Mouse (Mus musculus) brain, embryonic 14.5 days (tissue): ENCODE results near the gene Rad51b.

Source experiments
- CTCF ChIP-seq: fragments of 200-500 bp; IDR thresholded peaks from 2 replicates; pipeline ENCODE4 v1.5.1; 2012; ENCODE audit warnings: inconsistent platforms, mild to moderate bottlenecking, moderate library complexity, borderline replicate concordance; ENCODE audit not compliant: insufficient read depth, insufficient read length; ENCODE audit errors: extremely low read depth
- POLR2A ChIP-seq: fragments of 200-500 bp; IDR thresholded peaks from 2 replicates; pipeline ENCODE4 v1.6.1; 2012; ENCODE audit warnings: mild to moderate bottlenecking, inconsistent platforms, borderline replicate concordance; ENCODE audit not compliant: poor library complexity, insufficient read depth, insufficient read length, severe bottlenecking; ENCODE audit errors: extremely low read depth

GRCm38 (mm10) chr12:79431138-79431537, 134.1 kb downstream of the Rad51b start:
- TF ChIP-seq CTCF = no peak
- TF ChIP-seq POLR2A = no peak
